Mouse (Mus musculus) skeletal muscle tissue, adult 2 months (tissue): ENCODE data around the gene Abcf1.
"Not testable (repeated sequence)": the region's sequence is repeated elsewhere in the genome, so short reads cannot be mapped to it uniquely, and the experiment has no call there.

Experiments used
- DNase-seq: peaks from one replicate; pipeline ENCODE4 v3.0.0-alpha.2; 2012; ENCODE audit warnings: low read depth, low spot score

Abcf1 gene

GRCm38 (mm10) chr17:35969418-35970389 lies at the start of gene Abcf1:
Abcf1 (minus strand) TSS chr17:35969761.
- DNase-seq = peak; percentile 97

- no peak for DNase-seq
Measured at GRCm38 (mm10) chr17:36018979-36019378, 49.4 kb upstream of the Abcf1 start.

GRCm38 (mm10) chr17:36017046-36017445 lies 47.5 kb upstream of the Abcf1 start:
- DNase-seq = no peak

- DNase-seq = no peak
Measured at GRCm38 (mm10) chr17:36014977-36015376, 45.4 kb upstream of the Abcf1 start.

- not testable (repeated sequence) for DNase-seq
Measured at GRCm38 (mm10) chr17:36004409-36004808, 34.8 kb upstream of the Abcf1 start.

- DNase-seq = no peak
Measured at GRCm38 (mm10) chr17:36003331-36003730, 33.8 kb upstream of the Abcf1 start.

GRCm38 (mm10) chr17:36001966-36002365 lies 32.4 kb upstream of the Abcf1 start:
- DNase-seq = no peak

- DNase-seq = no peak
Measured at GRCm38 (mm10) chr17:36001121-36001897, 31.7 kb upstream of the Abcf1 start.

- no peak for DNase-seq
Measured at GRCm38 (mm10) chr17:36000349-36000748, 30.8 kb upstream of the Abcf1 start.

GRCm38 (mm10) chr17:35999356-35999755 lies 29.8 kb upstream of the Abcf1 start:
- DNase-seq = no peak

- DNase-seq = no peak
Measured at GRCm38 (mm10) chr17:35998545-35999305, 29.2 kb upstream of the Abcf1 start.

GRCm38 (mm10) chr17:35997713-35998510 lies 28.4 kb upstream of the Abcf1 start:
- DNase-seq = no peak

- DNase-seq = peak; percentile 94
Measured at GRCm38 (mm10) chr17:35996949-35997348, 27.4 kb upstream of the Abcf1 start.

- DNase-seq = no peak
Measured at GRCm38 (mm10) chr17:35994879-35995240, 25.3 kb upstream of the Abcf1 start.

GRCm38 (mm10) chr17:35994175-35994878 lies 24.8 kb upstream of the Abcf1 start:
- peak; percentile 88 for DNase-seq

GRCm38 (mm10) chr17:35993675-35994074 lies 24.1 kb upstream of the Abcf1 start:
- DNase-seq = peak; percentile 80

- no peak for DNase-seq
Measured at GRCm38 (mm10) chr17:35991781-35992180, 22.2 kb upstream of the Abcf1 start.

- no peak for DNase-seq
Measured at GRCm38 (mm10) chr17:35981776-35982175, 12.2 kb upstream of the Abcf1 start.

GRCm38 (mm10) chr17:35980363-35980754 lies 10.8 kb upstream of the Abcf1 start:
- DNase-seq = no peak
